Mouse (Mus musculus): ENCODE results near the gene Psors1c2.

Psors1c2 gene

DNA sequence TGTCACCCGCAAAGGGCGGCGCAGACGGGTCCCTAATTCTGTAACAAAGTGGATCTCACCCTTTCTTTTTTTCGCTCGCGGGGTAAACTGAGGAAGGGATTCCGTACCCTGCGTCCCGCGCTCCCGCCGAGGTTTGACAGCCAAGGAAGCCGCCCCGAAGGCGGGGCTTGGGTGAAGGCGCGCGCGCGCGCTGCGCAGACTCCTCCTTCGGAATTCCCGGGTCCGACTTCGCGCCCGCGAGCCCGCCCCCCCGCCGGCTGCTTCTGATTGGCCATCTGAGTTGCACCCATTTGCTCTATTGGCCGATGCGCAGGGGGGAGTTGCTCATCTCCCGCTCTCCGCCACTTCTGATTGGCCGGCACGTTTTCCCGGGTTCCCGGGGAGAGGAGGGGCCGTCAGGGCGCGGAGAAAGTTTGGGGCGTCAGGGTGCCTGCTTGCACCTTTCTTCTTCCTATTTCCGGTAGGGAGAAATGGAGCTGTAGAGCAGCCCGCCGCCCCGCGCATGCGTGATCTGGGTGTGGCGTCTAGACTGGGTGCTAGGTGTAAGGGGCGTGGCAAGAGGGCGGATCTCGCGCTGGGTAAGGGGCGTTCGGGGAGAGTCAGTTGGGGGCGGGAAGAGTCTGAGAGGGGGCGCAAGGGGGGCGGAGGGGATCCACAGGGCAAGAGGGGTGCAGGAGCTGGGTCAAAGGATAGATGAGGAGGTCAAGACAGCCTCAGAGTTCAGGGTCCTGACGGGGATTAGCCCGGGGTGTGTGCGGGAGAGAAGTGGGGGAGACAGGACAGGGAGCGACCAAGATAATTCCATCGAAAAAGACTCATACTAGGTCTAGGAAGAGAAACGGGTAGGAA is 16.1 kb upstream of the Psors1c2 start, which contains the start of the genes Tcf19 and Cchcr1:
Gene Tcf19 (minus strand): TSS at position 173 of the 849 bp plus-strand sequence.
Gene Cchcr1 (plus strand): TSS at position 449 of the 849 bp plus-strand sequence.
- DNase-seq (ENCODE audit: low read depth, low spot score), result peak; percentile 99

GRCm38 (mm10) chr17:35517526-35517925 is 15.5 kb upstream of the Psors1c2 start:
- DNase-seq (ENCODE audit: low read depth, low spot score), result no peak

DNA sequence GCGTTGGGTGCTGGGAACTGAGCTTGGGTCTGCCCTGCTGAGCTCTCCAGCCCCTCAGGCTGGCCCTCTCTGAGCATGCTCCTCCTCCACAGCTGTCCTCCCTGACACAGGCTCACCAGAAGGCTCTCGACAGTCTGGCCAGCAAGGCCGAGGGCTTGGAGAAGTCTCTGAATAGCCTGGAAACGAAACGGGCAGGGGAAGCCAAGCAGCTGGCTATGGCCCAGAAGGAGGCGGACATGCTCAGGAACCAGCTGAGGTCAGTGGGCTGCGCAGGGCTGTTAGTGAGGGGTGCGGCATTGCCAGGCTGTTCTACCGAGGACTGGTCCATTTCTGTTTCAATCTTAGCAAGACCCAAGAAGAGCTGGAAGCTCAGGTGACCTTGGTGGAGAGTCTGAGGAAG is 8.6 kb upstream of the Psors1c2 start:
- DNase-seq (ENCODE audit: low read depth, low spot score), result no peak

DNA sequence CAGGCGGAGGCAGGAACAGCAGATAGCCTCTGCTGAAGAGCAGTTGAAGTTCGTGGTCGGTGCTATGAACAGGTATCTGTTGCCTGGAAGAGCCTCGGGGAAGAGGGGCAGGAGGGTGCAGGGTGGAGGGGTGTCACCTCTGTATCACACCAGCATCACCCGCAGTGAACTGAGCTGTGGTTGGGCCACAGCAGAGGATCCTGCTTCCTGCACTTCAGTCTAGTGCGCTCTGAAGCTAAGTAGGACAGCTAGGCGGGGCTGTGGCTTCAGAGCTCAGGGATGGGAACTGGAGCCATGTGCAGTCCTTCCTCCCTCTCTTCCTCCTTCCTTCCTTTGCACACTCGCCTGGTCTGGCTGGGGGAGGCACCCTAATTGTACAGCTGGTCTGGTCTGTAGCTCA is 6.4 kb upstream of the Psors1c2 start:
- DNase-seq (ENCODE audit: low read depth, low spot score), result peak; percentile 53

DNA sequence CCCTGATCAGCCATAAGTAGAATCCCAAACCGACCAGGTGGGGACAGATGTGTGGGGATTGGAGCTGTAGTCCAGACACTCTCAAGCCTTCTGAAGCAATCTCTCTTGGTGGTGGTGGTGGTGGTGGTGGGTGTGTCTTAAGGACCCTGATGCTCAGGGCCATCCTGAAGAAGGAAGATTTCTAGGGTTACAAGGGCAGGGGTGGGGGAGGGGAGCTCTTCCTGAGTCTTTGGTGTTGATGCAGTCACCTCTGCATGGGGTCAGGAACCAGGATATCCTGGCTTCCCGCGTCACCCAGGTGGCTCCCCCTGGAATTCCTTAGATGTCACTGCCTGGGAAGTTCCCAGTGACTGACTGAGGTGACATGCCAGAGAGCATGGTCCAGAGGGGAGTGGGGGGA is 641 bp upstream of the Psors1c2 start:
- DNase-seq (ENCODE audit: low read depth, low spot score), result peak; percentile 53

DNA sequence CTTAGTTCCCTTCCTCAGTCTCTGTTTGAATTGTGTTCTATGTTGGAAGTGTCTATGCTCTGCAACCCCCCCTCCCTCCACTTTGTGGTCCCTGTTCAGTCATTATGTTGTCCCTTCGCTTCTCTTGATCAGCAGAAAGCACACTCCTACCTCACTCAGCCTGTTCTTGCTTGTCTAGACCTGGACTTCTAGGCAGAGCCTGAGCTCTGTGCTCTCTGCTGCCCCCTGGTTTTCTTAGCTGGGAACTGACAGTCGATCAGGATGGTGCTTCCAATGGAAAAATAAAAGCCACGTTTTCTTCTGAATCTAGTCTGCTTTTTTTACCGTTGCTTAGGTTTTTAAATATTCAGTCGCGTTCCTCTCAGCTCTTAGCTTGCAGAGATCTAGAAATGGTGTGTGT is 1.3 kb downstream of the Psors1c2 start:
- DNase-seq (ENCODE audit: low read depth, low spot score), result peak; percentile 87

DNA sequence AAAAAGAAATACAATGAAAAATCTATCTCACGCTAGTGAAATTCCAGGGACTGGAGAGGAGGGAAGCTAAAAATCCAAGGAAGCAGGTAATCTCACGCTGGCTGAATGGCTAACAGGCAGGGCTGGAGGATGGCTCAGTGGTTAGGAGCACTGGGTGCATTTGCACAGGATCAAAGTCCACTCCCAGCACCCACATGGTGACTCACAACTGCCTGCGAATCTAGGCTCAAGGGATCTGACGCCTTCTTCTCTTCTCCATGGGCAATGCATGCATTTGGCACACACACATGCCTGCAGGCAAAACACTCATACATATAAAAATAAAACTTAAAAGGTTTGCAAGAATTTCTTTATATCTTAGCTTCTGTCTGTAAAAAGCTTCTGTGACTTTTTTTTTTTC is 4.4 kb downstream of the Psors1c2 start:
- DNase-seq (ENCODE audit: low read depth, low spot score), result no peak

GRCm38 (mm10) chr17:35538476-35538875 is 5.5 kb downstream of the Psors1c2 start:
- no peak for DNase-seq (ENCODE audit: low read depth, low spot score)

DNA sequence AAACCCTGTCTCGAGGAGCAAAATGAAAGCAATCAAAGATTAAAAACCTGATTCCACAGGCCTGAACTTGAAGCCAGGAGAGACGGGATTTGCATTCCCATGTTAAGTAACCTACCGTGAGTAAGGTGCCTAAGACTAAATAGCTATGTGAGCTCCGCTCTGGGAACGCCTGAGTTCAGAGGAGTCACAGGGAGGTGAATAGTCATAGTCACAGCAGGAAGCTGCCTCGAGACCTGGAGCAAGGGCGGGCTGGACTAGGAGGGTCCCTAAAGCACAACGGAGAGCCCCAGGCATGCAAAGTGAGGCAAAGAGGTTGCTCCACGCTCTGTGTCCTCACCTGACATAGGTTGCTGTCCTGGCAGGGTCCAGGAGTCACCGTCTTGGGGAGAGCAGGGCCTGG is 6.5 kb downstream of the Psors1c2 start:
- peak; percentile 81 for DNase-seq (ENCODE audit: low read depth, low spot score)

- DNase-seq (ENCODE audit: low read depth, low spot score), result peak; percentile 86
These were observed 9.9 kb downstream of the Psors1c2 start for GRCm38 (mm10) chr17:35542761-35543411.

GRCm38 (mm10) chr17:35543412-35543861 is 10.4 kb downstream of the Psors1c2 start:
- DNase-seq (ENCODE audit: low read depth, low spot score), result peak; percentile 64

DNA sequence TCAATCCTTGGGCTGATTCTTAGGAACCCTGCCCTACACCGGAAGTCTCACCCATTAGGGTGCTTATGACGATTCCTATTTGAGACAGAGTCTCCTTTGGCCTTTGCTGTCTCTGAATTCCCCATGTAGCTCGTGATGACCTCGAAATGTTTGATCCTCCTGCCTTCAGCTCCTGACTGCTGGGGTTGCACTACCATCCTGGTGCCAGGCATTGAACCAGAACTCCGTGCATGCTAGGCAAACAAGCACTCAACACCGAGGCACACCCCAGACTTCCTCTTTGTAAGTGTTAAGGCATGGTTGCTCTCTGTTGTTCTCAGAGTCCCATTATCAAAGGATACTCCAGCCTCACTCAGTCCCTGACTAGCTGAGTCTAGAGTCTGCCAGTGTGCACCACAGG is 11.0 kb downstream of the Psors1c2 start:
- peak; percentile 38 for DNase-seq (ENCODE audit: low read depth, low spot score)

DNA sequence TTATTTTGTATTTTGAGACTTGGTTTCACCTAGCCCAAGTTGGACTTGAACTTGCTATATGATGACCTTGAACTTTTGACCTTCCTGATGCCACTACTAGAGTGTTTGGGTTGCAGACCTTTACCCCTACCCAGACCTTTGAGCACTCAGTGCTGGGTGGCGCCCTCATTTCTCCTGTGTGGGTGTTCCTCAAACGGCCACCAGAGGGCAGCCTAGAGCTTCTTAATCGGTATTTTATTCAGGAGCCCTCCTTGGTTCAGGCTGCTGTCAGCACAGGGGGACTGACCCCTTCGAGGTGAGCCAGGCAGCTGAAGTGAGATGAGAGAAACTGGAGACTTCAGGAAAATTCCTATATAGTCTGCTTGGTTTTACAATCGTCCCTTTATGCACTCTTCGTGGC is 11.7 kb downstream of the Psors1c2 start:
- DNase-seq (ENCODE audit: low read depth, low spot score), result peak; percentile 86

GRCm38 (mm10) chr17:35547465-35547864 is 14.5 kb downstream of the Psors1c2 start:
- DNase-seq (ENCODE audit: low read depth, low spot score), result peak; percentile 95

DNA sequence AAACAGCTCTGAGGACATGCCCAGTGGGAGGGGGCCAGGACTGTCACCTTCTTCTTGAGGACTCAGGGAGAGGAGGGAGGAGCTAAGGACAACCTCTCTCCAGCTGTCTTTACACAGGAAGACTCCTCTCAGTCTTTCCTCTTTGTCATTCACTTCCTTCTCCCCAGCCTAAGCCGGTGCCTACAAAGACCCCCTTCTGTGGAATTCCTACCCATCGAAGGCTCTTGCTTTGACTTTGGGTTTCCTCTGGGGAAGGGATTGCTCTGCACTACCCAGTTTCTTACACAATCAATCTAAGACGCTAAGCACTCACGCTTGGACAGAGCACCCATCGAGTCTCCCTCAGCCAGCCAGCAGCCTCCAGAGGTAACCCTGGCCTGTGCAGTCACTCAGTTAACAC is 15.6 kb downstream of the Psors1c2 start:
- peak; percentile 67 for DNase-seq (ENCODE audit: low read depth, low spot score)

GRCm38 (mm10) chr17:35549437-35550142 is 16.6 kb downstream of the Psors1c2 start:
- no peak for DNase-seq (ENCODE audit: low read depth, low spot score)

GRCm38 (mm10) chr17:35550143-35550494 is 17.1 kb downstream of the Psors1c2 start:
- no peak for DNase-seq (ENCODE audit: low read depth, low spot score)

GRCm38 (mm10) chr17:35550871-35551270 is 17.9 kb downstream of the Psors1c2 start:
- DNase-seq (ENCODE audit: low read depth, low spot score), result no peak

DNA sequence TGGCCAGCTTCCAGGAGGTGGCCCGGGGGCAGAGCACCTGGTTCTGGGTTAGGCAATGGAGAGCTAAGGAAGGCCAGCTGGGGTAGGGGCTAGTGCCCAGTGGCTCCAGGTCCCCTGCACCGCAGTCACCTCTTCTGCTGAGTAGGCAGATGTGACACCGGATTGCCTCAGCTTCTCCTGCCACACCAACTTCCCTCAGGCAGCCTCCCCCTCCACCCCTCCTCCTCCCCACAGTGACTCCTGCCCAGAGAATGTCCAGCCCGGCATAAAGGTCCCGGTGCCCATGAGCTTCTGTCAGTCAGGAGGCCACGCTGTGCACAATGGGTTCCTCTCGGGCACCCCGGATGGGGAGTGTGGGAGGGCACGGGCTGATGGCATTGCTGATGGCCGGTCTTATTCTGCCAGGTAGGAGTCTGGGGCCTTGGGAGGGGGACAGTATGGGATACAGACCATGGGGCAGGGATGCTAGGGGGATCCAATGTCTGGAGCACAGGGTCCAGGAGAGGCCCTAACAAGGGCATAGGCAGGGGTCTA is 18.9 kb downstream of the Psors1c2 start, which contains the start of gene Cdsn:
Gene Cdsn (plus strand): TSS at position 248 of the 534 bp plus-strand sequence.
- no peak for DNase-seq (ENCODE audit: low read depth, low spot score)

DNA sequence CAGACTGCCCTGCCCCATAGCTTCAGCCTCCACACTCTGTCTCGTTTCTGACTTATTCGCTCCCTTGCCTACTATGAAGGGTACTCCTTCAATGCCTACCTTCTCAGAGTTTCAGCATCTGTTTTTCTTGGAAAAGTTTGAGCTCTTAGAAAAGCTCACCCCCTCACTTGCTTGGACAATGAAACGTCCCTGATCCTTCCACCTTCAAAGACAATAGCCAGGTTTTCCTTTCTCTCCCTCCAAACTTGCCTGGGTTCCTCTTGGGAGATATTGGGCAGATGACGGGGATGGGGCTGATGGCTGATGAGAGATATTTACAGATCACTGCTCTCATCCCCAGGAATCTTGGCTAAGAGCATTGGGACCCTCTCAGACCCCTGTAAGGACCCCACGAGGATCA is 21.3 kb downstream of the Psors1c2 start:
- DNase-seq (ENCODE audit: low read depth, low spot score), result no peak

DNA sequence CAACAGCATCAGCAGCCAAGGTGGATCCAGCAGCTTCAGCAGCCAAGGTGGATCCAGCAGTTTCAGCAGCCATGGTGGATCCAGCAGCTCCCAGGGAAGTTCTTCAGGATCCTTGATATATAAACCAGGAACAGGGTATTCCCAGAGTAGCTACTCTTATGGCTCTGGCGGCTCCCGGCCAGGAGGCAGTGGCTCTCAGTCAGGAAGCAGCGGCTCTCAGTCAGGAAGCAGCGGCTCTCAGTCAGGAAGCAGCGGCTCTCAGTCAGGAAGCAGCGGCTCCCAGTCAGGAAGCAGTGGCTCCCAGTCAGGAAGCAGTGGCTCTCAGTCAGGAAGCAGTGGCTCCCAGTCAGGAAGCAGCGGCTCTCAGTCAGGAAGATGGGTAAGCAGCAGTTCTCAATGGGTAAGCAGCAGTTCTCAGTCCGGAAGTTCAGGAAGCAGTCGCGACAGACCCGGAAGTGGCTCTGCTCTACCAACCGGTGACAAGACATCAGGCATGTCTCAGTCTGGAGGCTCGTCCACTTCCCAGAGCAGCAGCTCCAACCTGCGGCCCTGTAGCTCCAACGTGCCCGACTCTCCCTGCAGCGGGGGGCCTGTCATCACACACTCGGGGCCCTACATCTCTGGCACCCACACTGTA is 21.9 kb downstream of the Psors1c2 start:
- DNase-seq (ENCODE audit: low read depth, low spot score), result peak; percentile 60
